Mouse (Mus musculus): ENCODE measurements around the gene Ski. TPM values are rescaled to one million over a fixed set of nuclear protein-coding genes. Genes with fewer than 3 reads are reported as not detected.
A peak's percentile ranks its signal among the peaks of the same experiment; 100 is the strongest.

Gene Ski
- polyA plus RNA-seq, 1 experiment from 2014 or later, result 10.6 TPM

GRCm38 (mm10) chr4:155225918-155226317 lies 3.5 kb upstream of the Ski start:
- Histone ChIP-seq H3K4me3 (no peak overlapping the region), H3K27me3 (ENCODE audit: low read depth, poor library complexity, severe bottlenecking) (no peaks in the 10 kb centered on the region), H3K36me3 (no peaks in the 10 kb centered on the region), H3K9me3 (replicated peaks) (no peaks in the 10 kb centered on the region), H3K4me1 (peaks cover 28% of the 10 kb centered on the region), H3K27ac (no peak overlapping the region)
- no peak for DNase-seq (ENCODE audit: low spot score)
- WGBS, result 77% methylated on average over 5 of the region's 5 CpGs

- WGBS, result 35% methylated on average over 20 of the region's 20 CpGs
- Histone ChIP-seq H3K9me3 (replicated peaks) (no peaks in the 10 kb centered on the region), H3K27me3 (ENCODE audit: low read depth, poor library complexity, severe bottlenecking) (no peaks in the 10 kb centered on the region), H3K36me3 (peaks cover 7% of the 10 kb centered on the region), H3K4me1 (peaks cover 48% of the 10 kb centered on the region), H3K27ac (peak overlapping the region; percentile 99), H3K4me3 (peak overlapping the region; percentile 96)
- DNase-seq (ENCODE audit: low spot score), result no peak
These were observed 1.5 kb upstream of the Ski start for GRCm38 (mm10) chr4:155223594-155224528.

GRCm38 (mm10) chr4:155222841-155223593 lies 625 bp upstream of the Ski start:
- DNase-seq (ENCODE audit: low spot score), result peak; percentile 100
- H3K27ac ChIP-seq, result peak overlapping the region; percentile 99
- H3K4me1 ChIP-seq, result peaks cover 56% of the 10 kb centered on the region
- H3K36me3 ChIP-seq, result peaks cover 8% of the 10 kb centered on the region
- no peaks in the 10 kb centered on the region for H3K9me3 ChIP-seq (replicated peaks)
- 14% methylated on average over 116 of the region's 116 CpGs for WGBS
- H3K4me3 ChIP-seq, result peak overlapping the region; percentile 96
- H3K27me3 ChIP-seq (ENCODE audit: low read depth, poor library complexity, severe bottlenecking), result no peaks in the 10 kb centered on the region

GRCm38 (mm10) chr4:155221599-155222551 lies 517 bp downstream of the Ski start:
- WGBS, result under 1% methylated on average over 93 of the region's 93 CpGs
- Histone ChIP-seq H3K27ac (peak overlapping the region; percentile 99), H3K36me3 (peaks cover 9% of the 10 kb centered on the region), H3K9me3 (replicated peaks) (no peaks in the 10 kb centered on the region), H3K27me3 (ENCODE audit: low read depth, poor library complexity, severe bottlenecking) (no peaks in the 10 kb centered on the region), H3K4me3 (peak overlapping the region; percentile 96), H3K4me1 (peaks cover 68% of the 10 kb centered on the region)
- DNase-seq (ENCODE audit: low spot score), result peak; percentile 74

- H3K27ac ChIP-seq, result peak overlapping the region; percentile 99
- H3K36me3 ChIP-seq, result peaks cover 13% of the 10 kb centered on the region
- H3K9me3 ChIP-seq (replicated peaks), result no peaks in the 10 kb centered on the region
These were observed 1.3 kb downstream of the Ski start for GRCm38 (mm10) chr4:155221106-155221505.

GRCm38 (mm10) chr4:155220213-155221100 lies 1.9 kb downstream of the Ski start:
- Histone ChIP-seq H3K27ac (peak overlapping the region; percentile 99), H3K4me1 (peaks cover 82% of the 10 kb centered on the region), H3K27me3 (ENCODE audit: low read depth, poor library complexity, severe bottlenecking) (no peaks in the 10 kb centered on the region), H3K36me3 (peaks cover 13% of the 10 kb centered on the region), H3K9me3 (replicated peaks) (no peaks in the 10 kb centered on the region), H3K4me3 (peak overlapping the region; percentile 96)
- peak; percentile 49 for DNase-seq (ENCODE audit: low spot score)
- 15% methylated on average over 14 of the region's 14 CpGs for WGBS

More at GRCm38 (mm10) chr4:155221106-155221505, 1.3 kb downstream of the Ski start:
- Histone ChIP-seq H3K27me3 (ENCODE audit: low read depth, poor library complexity, severe bottlenecking) (no peaks in the 10 kb centered on the region), H3K4me1 (peaks cover 75% of the 10 kb centered on the region), H3K4me3 (peak overlapping the region; percentile 96)
- no peak for DNase-seq (ENCODE audit: low spot score)
- WGBS, result 3% methylated on average over 7 of the region's 7 CpGs

GRCm38 (mm10) chr4:155219271-155220212 lies 2.9 kb downstream of the Ski start:
- Histone ChIP-seq H3K4me3 (peak overlapping the region; percentile 96), H3K27ac (peak overlapping the region; percentile 47), H3K27me3 (ENCODE audit: low read depth, poor library complexity, severe bottlenecking) (no peaks in the 10 kb centered on the region), H3K4me1 (peaks cover 91% of the 10 kb centered on the region), H3K36me3 (peaks cover 13% of the 10 kb centered on the region), H3K9me3 (replicated peaks) (no peaks in the 10 kb centered on the region)
- WGBS, result 68% methylated on average over 12 of the region's 12 CpGs
- no peak for DNase-seq (ENCODE audit: low spot score)

GRCm38 (mm10) chr4:155218104-155218732 lies 4.2 kb downstream of the Ski start:
- H3K4me1 ChIP-seq, result peaks cover 93% of the 10 kb centered on the region
- 0 out of 2 replicates have a peak overlapping the region, but pooled peaks have one; percentile 6 for H3K27ac ChIP-seq
- H3K36me3 ChIP-seq, result peaks cover 13% of the 10 kb centered on the region
- no peaks in the 10 kb centered on the region for H3K27me3 ChIP-seq (ENCODE audit: low read depth, poor library complexity, severe bottlenecking)
- H3K9me3 ChIP-seq (replicated peaks), result no peaks in the 10 kb centered on the region
- peak overlapping the region; percentile 96; the same call in 1 of the 2 replicates for H3K4me3 ChIP-seq
- WGBS, result 84% methylated on average over 9 of the region's 9 CpGs
- no peak for DNase-seq (ENCODE audit: low spot score)

GRCm38 (mm10) chr4:155217241-155218103 lies 4.9 kb downstream of the Ski start:
- no peaks in the 10 kb centered on the region for H3K9me3 ChIP-seq (replicated peaks)
- H3K4me3 ChIP-seq, result peak overlapping the region; percentile 20
- WGBS, result 40% methylated on average over 12 of the region's 12 CpGs
- no peaks in the 10 kb centered on the region for H3K27me3 ChIP-seq (ENCODE audit: low read depth, poor library complexity, severe bottlenecking)
- no peak for DNase-seq (ENCODE audit: low spot score)
- peaks cover 13% of the 10 kb centered on the region for H3K36me3 ChIP-seq
- 0 out of 2 replicates have a peak overlapping the region, but pooled peaks have one; percentile 6 for H3K27ac ChIP-seq
- peaks cover 96% of the 10 kb centered on the region for H3K4me1 ChIP-seq
